Mouse (Mus musculus): ENCODE measurements around the gene Alox12b. TPM values are rescaled to one million over a fixed set of nuclear protein-coding genes. Genes with fewer than 3 reads are reported as not detected.

The Alox12b gene
- total RNA-seq, 2 experiments from 2014 or later, result 8.7 to 12.2 TPM

- peak in 1 of 2 experiments; percentile 33 for DNase-seq (ENCODE audit: low spot score in 2 of 2)
- TF ChIP-seq CTCF (conservative IDR thresholded peaks at IDR 0.05), result no peak
- peak overlapping the region; percentile 68 for H3K27ac ChIP-seq
- no peak overlapping the region for H3K4me3 ChIP-seq
These were observed 3.0 kb upstream of the Alox12b start for GRCm38 (mm10) chr11:69153831-69154230.

- no peak for DNase-seq (ENCODE audit: low spot score in 2 of 2)
- H3K4me3 ChIP-seq, result no peak overlapping the region
- TF ChIP-seq CTCF (conservative IDR thresholded peaks at IDR 0.05), result no peak
- H3K27ac ChIP-seq, result peak overlapping the region; percentile 68; the same call in 1 of the 2 replicates
These were observed 1.4 kb upstream of the Alox12b start for GRCm38 (mm10) chr11:69155351-69155750.

- H3K27ac ChIP-seq, result no peak overlapping the region
- DNase-seq (ENCODE audit: low spot score in 2 of 2), result peak in 1 of 2 experiments; percentile 39
- no peak overlapping the region for H3K4me3 ChIP-seq
- TF ChIP-seq CTCF (conservative IDR thresholded peaks at IDR 0.05), result no peak
These were observed 12.5 kb downstream of the Alox12b start for GRCm38 (mm10) chr11:69169313-69169712.

GRCm38 (mm10) chr11:69171626-69172025 is 14.8 kb downstream of the Alox12b start:
- no peak overlapping the region for H3K27ac ChIP-seq
- H3K4me3 ChIP-seq, result no peak overlapping the region
- peak; percentile 93 for TF ChIP-seq CTCF (conservative IDR thresholded peaks at IDR 0.05)
- DNase-seq (ENCODE audit: low spot score in 2 of 2), result peak; percentile 46 to 59

- no peak for DNase-seq (ENCODE audit: low spot score in 2 of 2)
- TF ChIP-seq CTCF (conservative IDR thresholded peaks at IDR 0.05), result no peak
These were observed 15.8 kb downstream of the Alox12b start for GRCm38 (mm10) chr11:69172606-69173005.

GRCm38 (mm10) chr11:69174722-69175121 is 17.9 kb downstream of the Alox12b start:
- Histone ChIP-seq H3K27ac (no peak overlapping the region), H3K4me3 (no peak overlapping the region)
- DNase-seq (ENCODE audit: low spot score in 2 of 2), result no peak
- no peak for TF ChIP-seq CTCF (conservative IDR thresholded peaks at IDR 0.05)

More at GRCm38 (mm10) chr11:69172606-69173005, 15.8 kb downstream of the Alox12b start:
- Histone ChIP-seq H3K4me3 (no peak overlapping the region), H3K27ac (no peak overlapping the region)

- no peak overlapping the region for H3K4me3 ChIP-seq
These were observed 21.7 kb downstream of the Alox12b start for GRCm38 (mm10) chr11:69178525-69178924.

GRCm38 (mm10) chr11:69179512-69179911 is 22.7 kb downstream of the Alox12b start:
- no peak for DNase-seq (ENCODE audit: low spot score in 2 of 2)
- no peak overlapping the region for H3K27ac ChIP-seq
- H3K4me3 ChIP-seq, result no peak overlapping the region
- TF ChIP-seq CTCF (conservative IDR thresholded peaks at IDR 0.05), result no peak

More at GRCm38 (mm10) chr11:69178525-69178924, 21.7 kb downstream of the Alox12b start:
- no peak overlapping the region for H3K27ac ChIP-seq
- no peak for TF ChIP-seq CTCF (conservative IDR thresholded peaks at IDR 0.05)
- no peak for DNase-seq (ENCODE audit: low spot score in 2 of 2)

- TF ChIP-seq CTCF (conservative IDR thresholded peaks at IDR 0.05), result no peak
- H3K4me3 ChIP-seq, result no peak overlapping the region
- H3K27ac ChIP-seq, result no peak overlapping the region
- DNase-seq (ENCODE audit: low spot score in 2 of 2), result no peak
These were observed 23.3 kb downstream of the Alox12b start for GRCm38 (mm10) chr11:69180120-69180519.

GRCm38 (mm10) chr11:69185031-69185430 is 28.2 kb downstream of the Alox12b start:
- no peak overlapping the region for H3K4me3 ChIP-seq
- no peak for TF ChIP-seq CTCF (conservative IDR thresholded peaks at IDR 0.05)
- no peak for DNase-seq (ENCODE audit: low spot score in 2 of 2)
- no peak overlapping the region for H3K27ac ChIP-seq

- Histone ChIP-seq H3K27ac (no peak overlapping the region), H3K4me3 (no peak overlapping the region)
- no peak for TF ChIP-seq CTCF (conservative IDR thresholded peaks at IDR 0.05)
- no peak for DNase-seq (ENCODE audit: low spot score in 2 of 2)
These were observed 29.1 kb downstream of the Alox12b start for GRCm38 (mm10) chr11:69185936-69186335.

- no peak overlapping the region for H3K4me3 ChIP-seq
- peak in 1 of 2 experiments; percentile 56 for DNase-seq (ENCODE audit: low spot score in 2 of 2)
- peak; percentile 96 for TF ChIP-seq CTCF (conservative IDR thresholded peaks at IDR 0.05)
- H3K27ac ChIP-seq, result no peak overlapping the region
These were observed 36.1 kb downstream of the Alox12b start for GRCm38 (mm10) chr11:69192840-69193239.

- H3K27ac ChIP-seq, result peak overlapping the region; percentile 39; the same call in 1 of the 2 replicates
- peak overlapping the region; percentile 50 for H3K4me3 ChIP-seq
- peak; percentile 42 for TF ChIP-seq CTCF (conservative IDR thresholded peaks at IDR 0.05)
- no peak for DNase-seq (ENCODE audit: low spot score in 2 of 2)
These were observed 40.0 kb downstream of the Alox12b start for GRCm38 (mm10) chr11:69196766-69197165.

- TF ChIP-seq CTCF (conservative IDR thresholded peaks at IDR 0.05), result no peak
- H3K27ac ChIP-seq, result peak overlapping the region; percentile 39; the same call in 1 of the 2 replicates
- H3K4me3 ChIP-seq, result peak overlapping the region; percentile 50
- DNase-seq (ENCODE audit: low spot score in 2 of 2), result no peak
These were observed 40.4 kb downstream of the Alox12b start for GRCm38 (mm10) chr11:69197194-69197593.

All from layer of hippocampus, adult 2 months (tissue).